In genomic region chr11:120980427-120981035, GRCm38 (mm10) we compare ENCODE assay signal across 9 mouse cellular contexts. TPM values are rescaled to one million over a fixed set of nuclear protein-coding genes. Genes with fewer than 3 reads are reported as not detected.
DNase-seq lines count a peak whose midpoint lies in the region.
"Had no signal": no experiment of that assay in that cellular context is flagged by ENCODE, and none has a peak within 500 bp of the region (broad histone marks: within the 10 kb centered on the region; RNA-seq: fewer than 3 reads in every experiment).

No protein-coding gene starts in this region.

- peak; percentile 55 for DNase-seq in kidney, adult 9 months
- DNase-seq in kidney, adult 11 months: no peak
- DNase-seq in heart, postnatal 10 days: peak; percentile 44 to 50
- DNase-seq in lung, adult 18-20 months: peak; percentile 70 to 81
- DNase-seq in yolk sac, embryonic 10.5 days (ENCODE audit: low spot score): peak; percentile 30
- no peak for DNase-seq in cerebellum, adult 18-20 months
- DNase-seq in right cerebral cortex, postnatal 36 days (ENCODE audit: low spot score in 2 of 2): no peak
- DNase-seq in frontal cortex, adult 2 months (ENCODE audit: extremely low spot score in 1 of 2, low spot score in 1 of 2): no peak
- DNase-seq: gastrocnemius, postnatal 14 days had no signal

- intact Hi-C loops in heart, postnatal 10 days (cut with DNase I): no loop called here

RNA-seq across cellular contexts. Expression of gene Csnk1d, which starts 10.6 kb away (rescaled TPM):
- 10 to 100 TPM; 86.0 to 89.5 TPM for total RNA-seq in heart, postnatal 10 days (2021)
- polyA plus RNA-seq in frontal cortex, adult 2 months (2012; rRNA removed): 103 and 105 TPM in 2 replicates

RNA-seq across cellular contexts. Expression of gene Slc16a3, which starts 32.3 kb away (rescaled TPM):
- 1 to 10 TPM; 4.0 to 4.4 TPM for total RNA-seq in heart, postnatal 10 days (2021)
- polyA plus RNA-seq in frontal cortex, adult 2 months (2012; rRNA removed): 3.2 and 3.9 TPM in 2 replicates

RNA-seq across cellular contexts. Expression of gene Ccdc57, which starts 47.9 kb away (rescaled TPM):
- 1 to 10 TPM; 1.7 to 1.8 TPM for total RNA-seq in heart, postnatal 10 days (2021)
- 11.3 and 12.8 TPM in 2 replicates for polyA plus RNA-seq in frontal cortex, adult 2 months (2012; rRNA removed)

RNA-seq across cellular contexts. Expression of gene Cd7, which starts 58.7 kb away (rescaled TPM):
- under 1 TPM in 1 of 2 experiments, not detected in 1; 0.26 TPM for total RNA-seq in heart, postnatal 10 days (2021)
- polyA plus RNA-seq in frontal cortex, adult 2 months (2012; rRNA removed): 1.5 and 1.8 TPM in 2 replicates
- total RNA-seq: gastrocnemius, postnatal 14 days had no signal

Comparison
In these comparisons a context has a peak if more than half of its experiments do, and no peak if none do; other contexts are left out.
1. DNase-seq: peak in kidney, adult 9 months (single experiment), heart, postnatal 10 days (2 of 2), lung, adult 18-20 months (2 of 2) and yolk sac, embryonic 10.5 days (single experiment); none in kidney, adult 11 months (single experiment), cerebellum, adult 18-20 months (0 of 2), right cerebral cortex, postnatal 36 days (0 of 2) and frontal cortex, adult 2 months (0 of 2).